Mouse (Mus musculus): ENCODE results near the gene Ptpn12. TPM values are rescaled to one million over a fixed set of nuclear protein-coding genes. Genes with fewer than 3 reads are reported as not detected.

Ptpn12 gene
- polyA plus RNA-seq, 1 experiment from 2014 or later = 24.9 TPM

DNA sequence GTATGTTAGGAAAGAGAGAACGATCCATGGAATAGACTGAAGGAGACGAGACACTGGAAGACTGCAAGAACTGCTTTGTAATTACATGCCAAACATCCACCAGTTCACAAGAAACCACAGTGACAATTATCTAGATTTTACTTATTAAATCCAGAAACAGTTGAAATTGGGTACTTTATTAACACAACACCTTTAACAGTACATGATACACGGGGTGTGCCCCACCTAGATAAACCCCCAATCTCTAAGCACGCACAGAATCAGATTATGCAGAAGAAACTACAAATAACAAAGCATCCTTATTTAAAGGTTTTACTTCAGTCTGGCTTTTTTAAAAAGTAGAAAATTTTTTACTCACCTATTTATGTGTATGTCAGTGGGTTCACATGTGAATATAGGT is 8.6 kb downstream of the Ptpn12 start:
- peaks cover 16% of the 10 kb centered on the region for H3K4me1 ChIP-seq
- H3K27ac ChIP-seq = no peak overlapping the region
- 93% methylated on average over 4 of the region's 4 CpGs for WGBS
- no peak overlapping the region for H3K9ac ChIP-seq
- no peak for ATAC-seq (replicated peaks; ENCODE audit: low FRiP score)
- no peak overlapping the region for H3K4me2 ChIP-seq
- H3K36me3 ChIP-seq = no peaks in the 10 kb centered on the region
- no peak overlapping the region for H3K4me3 ChIP-seq (replicated peaks)
- H3K27me3 ChIP-seq = no peaks in the 10 kb centered on the region
- no peaks in the 10 kb centered on the region for H3K9me3 ChIP-seq (replicated peaks)

DNA sequence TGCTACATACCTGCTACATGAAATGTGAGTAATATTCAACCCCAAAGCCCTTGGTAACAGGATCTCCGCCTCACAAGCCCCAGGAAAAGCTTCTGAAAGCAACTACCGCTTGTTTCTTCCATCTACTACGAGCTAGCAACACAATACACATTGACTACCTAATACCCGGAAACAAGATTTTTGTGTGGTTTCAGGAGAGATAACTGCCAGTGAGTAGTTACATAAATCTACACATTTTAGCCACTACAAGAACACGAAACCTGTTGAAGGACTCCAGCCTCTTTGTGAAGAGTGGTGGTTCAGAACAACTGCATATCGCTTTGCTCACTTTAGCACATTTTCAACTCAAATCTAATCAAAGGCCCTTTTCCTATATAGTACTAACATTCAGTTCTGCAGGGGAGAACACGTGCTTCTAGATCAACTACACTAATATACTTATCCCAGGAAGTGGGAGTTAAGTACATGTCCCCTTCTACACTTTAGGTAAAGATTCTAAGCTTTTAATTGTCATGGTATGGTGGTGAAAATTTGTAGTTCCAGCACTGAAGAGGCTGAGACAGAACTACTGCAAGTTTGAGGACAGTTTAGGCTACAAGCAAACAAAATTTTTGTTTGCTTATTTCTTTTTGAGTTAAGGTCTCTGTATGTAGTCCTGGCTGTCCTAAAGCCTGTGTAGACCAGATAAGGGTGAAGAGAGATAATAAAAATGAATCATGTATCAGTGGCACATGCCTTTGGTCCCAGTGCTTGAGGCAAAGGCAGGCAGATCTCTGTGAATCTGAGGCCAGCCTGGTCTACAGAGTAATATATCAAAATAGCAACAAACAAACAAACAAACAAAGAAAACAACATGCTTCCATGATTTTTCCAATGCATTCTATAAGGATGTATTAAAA is 9.3 kb downstream of the Ptpn12 start:
- H3K4me3 ChIP-seq (replicated peaks) = no peak overlapping the region
- 85% methylated on average over 7 of the region's 7 CpGs for WGBS
- no peak overlapping the region for H3K4me2 ChIP-seq
- H3K27ac ChIP-seq = 0 out of 2 replicates have a peak overlapping the region, but pooled peaks have one; percentile 13
- no peaks in the 10 kb centered on the region for H3K36me3 ChIP-seq
- ATAC-seq (replicated peaks; ENCODE audit: low FRiP score) = no peak
- H3K9me3 ChIP-seq (replicated peaks) = no peaks in the 10 kb centered on the region
- H3K27me3 ChIP-seq = no peaks in the 10 kb centered on the region
- no peak overlapping the region for H3K9ac ChIP-seq
- peaks cover 16% of the 10 kb centered on the region for H3K4me1 ChIP-seq

DNA sequence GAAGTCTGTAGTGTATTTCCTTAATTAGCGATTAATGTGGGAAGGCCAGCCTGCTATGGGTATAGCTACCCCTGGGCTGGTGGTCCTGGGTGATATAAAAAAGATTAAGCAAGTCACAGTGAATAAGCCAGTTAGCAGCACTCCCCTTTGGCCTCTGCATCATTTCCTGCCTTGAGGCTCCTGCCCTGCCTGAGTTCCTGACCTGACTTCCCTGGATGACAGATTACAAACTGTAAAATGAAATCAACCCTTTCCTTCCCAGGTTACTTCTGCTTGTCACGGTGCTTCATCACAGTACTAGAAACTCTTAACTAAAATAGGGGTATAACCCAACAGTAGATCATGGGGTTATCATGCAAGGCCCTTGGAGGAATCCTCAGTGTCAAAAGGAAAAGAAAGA is 10.2 kb downstream of the Ptpn12 start:
- Histone ChIP-seq H3K4me3 (replicated peaks) (no peak overlapping the region), H3K9ac (no peak overlapping the region), H3K27me3 (no peaks in the 10 kb centered on the region), H3K27ac (no peak overlapping the region), H3K9me3 (replicated peaks) (no peaks in the 10 kb centered on the region), H3K36me3 (no peaks in the 10 kb centered on the region), H3K4me2 (no peak overlapping the region), H3K4me1 (peaks cover 13% of the 10 kb centered on the region)
- 75% methylated on average over 2 of the region's 2 CpGs for WGBS
- ATAC-seq (replicated peaks; ENCODE audit: low FRiP score) = no peak

DNA sequence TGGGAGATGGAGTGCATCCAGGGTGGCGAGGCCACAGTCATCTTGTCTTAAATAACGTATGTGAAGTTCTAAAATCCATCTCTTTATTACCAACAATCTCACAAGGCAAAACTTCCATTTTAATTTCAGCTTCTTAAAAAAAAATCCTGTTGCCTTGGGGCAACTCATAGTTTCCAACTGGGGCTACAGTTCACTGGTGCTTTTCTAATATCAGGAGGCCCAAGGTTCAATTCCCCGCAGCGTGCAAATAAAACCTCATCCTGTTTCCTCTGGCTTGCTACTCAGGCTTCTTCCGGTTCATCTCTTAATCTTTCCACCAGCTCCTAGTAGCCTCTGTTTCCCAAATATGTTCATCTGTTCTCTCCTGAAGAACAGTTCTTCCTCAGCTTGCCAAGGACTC is 17.6 kb downstream of the Ptpn12 start:
- H3K9ac ChIP-seq = no peak overlapping the region
- no peaks in the 10 kb centered on the region for H3K27me3 ChIP-seq
- H3K36me3 ChIP-seq = no peaks in the 10 kb centered on the region
- H3K4me1 ChIP-seq = peaks cover 18% of the 10 kb centered on the region
- H3K4me3 ChIP-seq (replicated peaks) = no peak overlapping the region
- 82% methylated on average over 5 of the region's 5 CpGs for WGBS
- H3K27ac ChIP-seq = no peak overlapping the region
- no peak for ATAC-seq (replicated peaks; ENCODE audit: low FRiP score)
- no peaks in the 10 kb centered on the region for H3K9me3 ChIP-seq (replicated peaks)
- no peak overlapping the region for H3K4me2 ChIP-seq

DNA sequence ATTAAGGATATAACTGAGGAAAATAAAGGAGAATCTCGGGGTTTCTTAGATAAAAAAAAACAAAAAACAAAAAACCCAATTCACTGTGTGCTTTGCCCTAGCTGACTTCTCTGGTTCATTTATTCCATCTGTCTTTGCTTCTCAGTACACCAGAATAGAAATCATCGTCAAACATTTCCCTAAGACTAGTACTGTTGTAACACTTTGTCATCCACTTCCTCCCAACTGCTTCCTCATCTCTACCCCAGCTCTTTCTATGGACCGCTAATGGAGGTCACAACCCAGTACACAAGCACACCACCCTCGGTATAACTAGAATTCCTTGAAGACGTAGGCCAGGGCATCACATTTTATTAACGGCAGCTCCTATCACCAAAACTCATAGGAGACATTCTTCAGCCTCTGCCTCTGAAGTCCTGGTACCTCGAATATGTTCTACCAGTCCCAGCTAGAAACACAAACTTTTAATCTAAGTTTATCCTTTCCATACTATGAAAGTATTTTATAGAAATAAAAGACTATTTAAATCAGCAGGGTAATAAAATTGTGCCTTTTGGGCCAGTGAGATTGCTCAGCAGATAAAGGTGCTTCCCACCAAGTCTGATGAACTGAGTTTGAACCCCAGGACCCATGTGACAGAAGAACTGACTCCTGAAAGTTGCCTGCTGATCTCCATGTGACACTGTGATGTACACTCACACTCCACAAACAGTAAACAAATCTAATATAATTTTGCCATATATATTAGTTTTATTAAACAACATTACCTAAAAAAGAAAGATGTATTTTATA is 19.8 kb downstream of the Ptpn12 start:
- no peak overlapping the region for H3K4me2 ChIP-seq
- H3K4me3 ChIP-seq (replicated peaks) = no peak overlapping the region
- ATAC-seq (replicated peaks; ENCODE audit: low FRiP score) = no peak
- no peaks in the 10 kb centered on the region for H3K9me3 ChIP-seq (replicated peaks)
- H3K4me1 ChIP-seq = peaks cover 15% of the 10 kb centered on the region
- no peaks in the 10 kb centered on the region for H3K36me3 ChIP-seq
- no peak overlapping the region for H3K9ac ChIP-seq
- H3K27me3 ChIP-seq = no peaks in the 10 kb centered on the region
- H3K27ac ChIP-seq = no peak overlapping the region
- WGBS = 63% methylated on average over 7 of the region's 7 CpGs

DNA sequence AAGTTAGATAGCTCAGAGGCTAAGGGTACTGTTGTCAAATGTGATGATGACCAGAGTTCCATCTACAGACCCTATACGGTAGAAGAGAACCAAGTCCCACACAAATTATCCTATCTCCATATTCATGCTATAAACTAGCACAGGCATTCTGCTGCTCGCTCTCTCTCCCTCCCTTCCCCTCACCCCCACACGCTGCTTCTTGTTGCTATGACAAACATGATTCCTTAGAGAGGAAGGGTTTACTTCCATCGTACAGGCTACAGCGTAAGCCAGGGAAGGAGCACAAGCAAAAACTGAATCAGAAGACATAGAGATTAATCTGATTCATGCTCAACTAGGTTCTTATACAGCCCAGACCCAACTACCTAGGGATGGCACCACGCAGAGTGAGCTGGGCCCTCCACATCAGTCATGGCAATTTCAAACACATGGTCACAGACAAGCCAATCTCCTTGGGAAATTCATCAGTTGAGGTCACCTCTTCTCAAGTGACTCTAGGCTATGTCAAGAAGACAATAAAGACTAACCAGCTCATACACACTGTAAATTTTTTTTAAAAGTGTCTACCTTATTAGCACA is 21.2 kb downstream of the Ptpn12 start:
- ATAC-seq (replicated peaks; ENCODE audit: low FRiP score) = no peak

DNA sequence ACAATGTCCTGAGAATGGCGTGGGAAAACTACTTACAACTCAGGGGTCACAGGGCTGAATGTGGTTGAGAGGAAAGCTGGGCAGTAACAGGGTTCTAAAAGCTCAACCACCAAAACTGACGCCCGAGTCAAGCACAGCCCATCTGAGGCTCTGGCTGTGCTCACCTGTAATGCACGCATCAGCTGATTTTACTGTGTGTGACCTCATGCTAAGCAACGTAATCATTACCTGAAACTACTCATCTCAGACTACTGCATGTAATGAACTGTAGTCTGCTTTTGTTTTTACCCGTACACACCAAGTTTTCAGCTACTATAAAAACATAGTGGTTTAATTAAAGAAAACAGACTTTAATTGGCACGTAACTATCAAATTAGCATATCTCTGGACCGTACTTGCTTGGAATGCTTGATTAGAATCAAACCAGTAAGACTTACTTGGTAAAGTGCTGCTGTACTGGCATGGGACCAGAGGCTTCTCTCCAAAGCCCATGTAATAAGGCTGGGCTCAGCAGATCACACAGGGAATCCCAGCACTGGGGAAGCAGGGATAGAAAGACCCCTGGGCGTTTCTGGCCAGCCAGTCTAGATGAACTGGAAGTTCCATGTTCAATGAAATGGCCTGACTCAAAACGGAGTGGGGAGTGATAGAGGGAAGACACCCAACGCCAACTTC is 22.2 kb downstream of the Ptpn12 start:
- Histone ChIP-seq H3K9me3 (replicated peaks) (no peaks in the 10 kb centered on the region), H3K27ac (no peak overlapping the region), H3K4me3 (replicated peaks) (no peak overlapping the region), H3K4me2 (no peak overlapping the region; the same call in 1 of the 2 replicates), H3K36me3 (peaks cover 10% of the 10 kb centered on the region), H3K9ac (no peak overlapping the region), H3K4me1 (peaks cover 15% of the 10 kb centered on the region), H3K27me3 (no peaks in the 10 kb centered on the region)
- no peak for ATAC-seq (replicated peaks; ENCODE audit: low FRiP score)
- WGBS = 55% methylated on average over 11 of the region's 11 CpGs

More for the DNA sequence above, 21.2 kb downstream of the Ptpn12 start:
- H3K36me3 ChIP-seq = 0 out of 2 replicates have a peak, but pooled peaks cover under 1% of the 10 kb centered on the region
- H3K27ac ChIP-seq = no peak overlapping the region
- peaks cover 15% of the 10 kb centered on the region for H3K4me1 ChIP-seq
- WGBS = 70% methylated on average over 6 of the region's 6 CpGs
- no peaks in the 10 kb centered on the region for H3K27me3 ChIP-seq
- no peak overlapping the region for H3K9ac ChIP-seq
- H3K4me2 ChIP-seq = no peak overlapping the region
- H3K4me3 ChIP-seq (replicated peaks) = no peak overlapping the region
- H3K9me3 ChIP-seq (replicated peaks) = no peaks in the 10 kb centered on the region

DNA sequence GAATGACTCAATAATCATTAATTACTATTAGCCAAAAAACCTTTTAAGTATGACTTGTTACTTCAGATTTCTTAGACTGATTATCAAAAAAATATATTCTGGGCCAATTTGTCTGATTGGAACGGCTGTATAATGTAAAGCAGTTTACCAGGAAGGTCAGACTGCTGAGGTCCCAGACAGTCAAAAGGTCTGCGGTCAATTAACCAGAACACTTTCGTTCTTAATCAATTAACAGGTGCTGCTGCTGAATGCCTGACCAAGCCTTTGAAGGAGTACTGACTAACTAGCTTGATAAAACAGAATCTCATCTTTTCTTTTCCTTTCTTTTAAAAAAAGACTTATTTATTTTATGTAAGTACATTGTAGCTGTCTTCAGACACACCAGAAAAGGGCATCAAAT is 23.1 kb downstream of the Ptpn12 start:
- Histone ChIP-seq H3K27ac (no peak overlapping the region), H3K4me1 (peaks cover 15% of the 10 kb centered on the region), H3K4me3 (replicated peaks) (no peak overlapping the region), H3K27me3 (no peaks in the 10 kb centered on the region), H3K9me3 (replicated peaks) (no peaks in the 10 kb centered on the region), H3K4me2 (no peak overlapping the region), H3K36me3 (peaks cover 18% of the 10 kb centered on the region), H3K9ac (no peak overlapping the region)
- ATAC-seq (replicated peaks; ENCODE audit: low FRiP score) = no peak
- WGBS = 51% methylated on average over 3 of the region's 3 CpGs

DNA sequence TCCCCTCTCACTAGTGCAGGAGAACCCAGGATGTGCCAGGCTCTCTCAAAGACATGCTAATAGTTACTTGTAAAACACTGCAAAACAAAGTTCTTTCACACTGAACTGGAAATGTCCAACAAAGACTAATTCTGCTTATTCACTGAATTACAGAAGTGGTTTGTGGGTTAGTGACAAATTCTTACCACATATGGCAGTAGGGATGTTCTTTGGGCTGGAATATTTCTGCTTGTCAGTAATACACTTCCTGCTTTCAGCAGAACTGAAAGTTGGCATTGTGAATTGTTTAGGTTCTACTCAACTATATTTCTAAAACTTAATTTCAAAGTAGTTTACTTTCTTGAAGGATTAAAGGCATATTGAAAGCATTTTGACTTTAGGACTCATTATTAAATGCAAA is 25.5 kb downstream of the Ptpn12 start:
- H3K27me3 ChIP-seq = no peaks in the 10 kb centered on the region
- H3K4me1 ChIP-seq = peaks cover 12% of the 10 kb centered on the region
- no peak overlapping the region for H3K9ac ChIP-seq
- H3K36me3 ChIP-seq = peaks cover 28% of the 10 kb centered on the region
- H3K9me3 ChIP-seq (replicated peaks) = no peaks in the 10 kb centered on the region
- no peak for ATAC-seq (replicated peaks; ENCODE audit: low FRiP score)
- no peak overlapping the region for H3K4me3 ChIP-seq (replicated peaks)
- no peak overlapping the region for H3K27ac ChIP-seq
- no peak overlapping the region for H3K4me2 ChIP-seq

DNA sequence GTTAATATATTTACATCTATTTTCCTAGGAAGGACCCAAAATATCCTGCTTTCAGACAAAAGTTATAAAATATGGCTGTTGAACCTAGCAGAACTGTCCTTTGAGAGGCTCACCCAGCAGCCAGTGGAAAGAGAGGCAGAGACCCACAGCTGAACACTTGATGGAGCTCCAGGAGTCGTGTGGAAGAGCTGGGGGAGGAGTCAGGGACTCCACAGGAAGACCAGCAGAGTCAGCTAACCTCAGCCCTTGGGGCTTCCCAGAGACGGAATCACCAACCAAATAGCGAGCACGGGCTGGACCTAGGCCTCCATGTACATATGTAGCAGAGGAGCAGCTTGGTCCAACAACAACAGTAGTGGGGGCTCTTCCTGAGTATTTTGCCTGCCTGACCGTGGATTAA is 38.6 kb downstream of the Ptpn12 start:
- Histone ChIP-seq H3K4me1 (no peaks in the 10 kb centered on the region), H3K36me3 (peaks cover 62% of the 10 kb centered on the region), H3K27ac (no peak overlapping the region), H3K4me3 (replicated peaks) (no peak overlapping the region), H3K27me3 (no peaks in the 10 kb centered on the region), H3K4me2 (no peak overlapping the region), H3K9me3 (replicated peaks) (no peaks in the 10 kb centered on the region), H3K9ac (no peak overlapping the region)
- 54% methylated on average over 5 of the region's 5 CpGs for WGBS
- no peak; the same call in 1 of the 2 replicates for ATAC-seq (replicated peaks; ENCODE audit: low FRiP score)

DNA sequence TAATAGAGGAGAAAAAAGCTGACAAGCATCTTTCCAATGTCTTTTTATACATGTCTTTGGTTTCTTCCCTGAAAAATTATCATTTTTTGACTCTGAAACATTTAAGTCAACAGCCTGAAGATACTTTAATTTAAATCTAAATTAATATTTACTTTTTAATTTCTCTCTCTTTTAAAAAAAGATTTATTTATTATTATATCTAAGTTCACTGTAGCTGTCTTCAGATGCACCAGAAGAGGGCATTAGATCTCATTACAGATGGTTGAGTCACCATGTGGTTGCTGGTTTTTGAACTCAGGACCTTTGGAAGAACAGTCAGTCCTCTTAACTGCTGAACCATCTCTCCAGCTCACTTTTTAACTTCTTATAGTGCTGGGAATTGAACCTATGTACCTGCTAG is 44.8 kb downstream of the Ptpn12 start:
- H3K4me3 ChIP-seq (replicated peaks) = no peak overlapping the region
- H3K36me3 ChIP-seq = peaks cover 60% of the 10 kb centered on the region
- H3K27me3 ChIP-seq = no peaks in the 10 kb centered on the region
- H3K9ac ChIP-seq = no peak overlapping the region
- H3K4me1 ChIP-seq = no peaks in the 10 kb centered on the region
- H3K9me3 ChIP-seq (replicated peaks) = no peaks in the 10 kb centered on the region
- H3K27ac ChIP-seq = no peak overlapping the region
- H3K4me2 ChIP-seq = no peak overlapping the region
- ATAC-seq (replicated peaks; ENCODE audit: low FRiP score) = no peak

DNA sequence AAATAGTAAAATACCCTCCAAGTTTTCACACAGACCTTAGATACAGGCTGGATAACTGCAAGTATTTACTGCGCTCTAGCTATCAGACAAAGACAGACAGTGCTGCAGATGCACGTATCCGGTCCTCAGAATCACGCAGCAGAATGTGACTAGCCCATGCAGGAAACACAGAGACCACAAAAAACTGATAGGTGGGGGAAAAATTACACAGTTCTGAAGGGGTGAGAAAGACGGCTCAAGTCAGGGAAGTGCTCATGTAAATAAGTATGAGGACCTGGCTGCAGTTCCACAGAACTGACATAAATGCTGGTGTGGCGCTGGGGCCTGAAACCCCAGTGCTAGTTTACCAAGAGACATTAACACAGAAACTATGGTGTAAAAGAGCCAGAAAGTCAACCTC is 53.0 kb downstream of the Ptpn12 start:
- peaks cover 76% of the 10 kb centered on the region for H3K36me3 ChIP-seq
- 95% methylated on average over 6 of the region's 6 CpGs for WGBS

More for the DNA sequence above, 53.0 kb downstream of the Ptpn12 start:
- H3K9ac ChIP-seq = no peak overlapping the region
- no peaks in the 10 kb centered on the region for H3K27me3 ChIP-seq
- no peak overlapping the region for H3K27ac ChIP-seq
- H3K4me3 ChIP-seq (replicated peaks) = no peak overlapping the region
- no peak overlapping the region for H3K4me2 ChIP-seq
- no peaks in the 10 kb centered on the region for H3K9me3 ChIP-seq (replicated peaks)
- H3K4me1 ChIP-seq = no peaks in the 10 kb centered on the region
- ATAC-seq (replicated peaks; ENCODE audit: low FRiP score) = no peak

Data from kidney, embryonic 15.5 days (tissue).